Mouse (Mus musculus) hindbrain, postnatal 0 days (tissue): ENCODE results near the gene Hist1h2be. TPM values are rescaled to one million over a fixed set of nuclear protein-coding genes. Genes with fewer than 3 reads are reported as not detected.
"Not testable (repeated sequence)": the region's sequence is repeated elsewhere in the genome, so short reads cannot be mapped to it uniquely, and the experiment has no call there.

Experiments used
- ATAC-seq: fragments of 200-750 bp; cut with Nextera tagmentation; 2 replicates; pipeline ENCODE4 v1.8.0; 2017; ENCODE audit warnings: mild to moderate bottlenecking, moderate TSS enrichment, moderate library complexity
- DNase-seq: peaks from one replicate; pipeline ENCODE4 v3.0.0-alpha.2; 2015; ENCODE audit warnings: low spot score
- H3K27ac ChIP-seq: fragments of 300-500 bp; sonication (generic); 2 replicates; pipeline ENCODE4 v1.5.1; 2014; ENCODE audit warnings: mild to moderate bottlenecking
- H3K27me3 ChIP-seq: fragments of 300-500 bp; sonication (generic); 2 replicates; pipeline ENCODE4 v1.6.1; 2014; ENCODE audit warnings: low read length, mixed read lengths; ENCODE audit not compliant: insufficient read depth
- H3K36me3 ChIP-seq: fragments of 300-500 bp; sonication (generic); 2 replicates; pipeline ENCODE4 v1.6.1; 2014; ENCODE audit warnings: low read length, mixed read lengths; ENCODE audit not compliant: insufficient read depth
- H3K4me1 ChIP-seq: fragments of 300-500 bp; sonication (generic); 2 replicates; pipeline ENCODE4 v1.6.1; 2014; ENCODE audit warnings: antibody characterized with exemption, low read length, mixed read lengths; ENCODE audit not compliant: insufficient read depth
- H3K4me2 ChIP-seq: fragments of 300-500 bp; sonication (generic); 2 replicates; pipeline ENCODE4 v1.6.1; 2014; ENCODE audit warnings: low read depth, mild to moderate bottlenecking, low read length, moderate library complexity, mixed read lengths
- H3K4me3 ChIP-seq: fragments of 300-500 bp; sonication (generic); 2 replicates; pipeline ENCODE4 v1.5.1; 2014; ENCODE audit warnings: low read length
- H3K9ac ChIP-seq: fragments of 300-500 bp; sonication (generic); replicated peaks from 2 replicates; pipeline ENCODE4 v1.6.1; 2014; ENCODE audit warnings: mild to moderate bottlenecking, low read length, moderate library complexity, mixed read lengths
- H3K9me3 ChIP-seq: fragments of 300-500 bp; sonication (generic); 2 replicates; pipeline ENCODE4 v1.6.1; 2016; ENCODE audit warnings: low read length, mixed read lengths
- CTCF ChIP-seq: IDR thresholded peaks from 2 replicates; pipeline ENCODE4 v1.5.1; 2016; ENCODE audit warnings: antibody characterized with exemption, control low read depth, low read depth
- WGBS: fragments of 180-500 bp; shearing (Covaris S2); extraction: QIAGEN DNeasy Blood & Tissue Kit; methylation state at CpG from one replicate; pipeline ENCODE4 v1.1.7; 2014; 5-methylcytosine and 5-hydroxymethylcytosine counted together
- polyA plus RNA-seq: library from polyadenylated mRNA; unstranded; fragments of >200 nt; fragmentation: Nextera tagmentation; extraction: Ambion mirVana; gene quantifications from 2 replicates; pipeline ENCODE4 v1.2.1, GENCODE M21; 2015
- total RNA-seq: library from RNA; depleted of rRNA; stranded (reverse); fragments of >200 nt; gene quantifications from 2 replicates; pipeline ENCODE4 v1.2.3, GENCODE M21; 2014

Gene Hist1h2be
- total and polyA plus RNA-seq, 2 experiments from 2014 or later, result 0.41 to 304 TPM

DNA sequence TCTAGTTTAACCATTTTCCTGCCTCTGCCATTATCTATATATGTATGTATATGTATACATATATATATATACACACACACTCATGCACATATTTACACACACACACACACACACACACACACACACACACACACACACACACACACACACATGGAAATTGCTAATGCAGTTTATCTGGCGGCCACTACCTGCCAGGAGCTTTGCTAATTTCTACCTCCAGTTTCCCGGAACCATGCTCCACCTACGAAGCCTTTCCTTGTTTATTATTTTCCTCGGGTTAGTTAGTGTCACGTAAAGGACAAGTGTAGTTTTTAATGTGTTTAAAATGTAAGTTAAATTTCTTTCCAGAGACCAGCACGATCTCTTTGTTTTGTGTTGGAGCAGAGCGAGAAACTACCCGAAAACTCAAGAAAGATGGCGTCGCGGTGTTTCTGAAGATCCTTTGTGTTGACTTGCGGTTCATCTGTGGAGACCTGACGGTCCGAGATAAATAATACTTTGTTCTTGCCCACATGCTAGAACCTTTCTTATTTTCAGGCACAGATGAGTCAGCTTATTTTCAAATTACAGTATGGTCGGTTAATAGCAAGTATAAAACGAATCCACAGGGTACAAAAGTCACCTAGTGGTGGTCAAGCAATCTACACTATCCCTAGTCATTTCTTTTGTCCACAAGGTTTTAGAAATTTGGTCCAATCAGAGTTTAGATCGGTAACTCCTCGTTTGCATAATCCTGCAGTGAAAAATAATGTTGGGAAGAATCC, 58.0 kb downstream of the Hist1h2be start:
- H3K4me1 ChIP-seq, result no peaks in the 10 kb centered on the region
- TF ChIP-seq CTCF, result peak; percentile 71
- no peaks in the 10 kb centered on the region for H3K27me3 ChIP-seq
- no peaks in the 10 kb centered on the region for H3K9me3 ChIP-seq
- peak overlapping the region; percentile 44 for H3K4me3 ChIP-seq
- 3% methylated on average over 18 of the region's 18 CpGs for WGBS
- peak; percentile 86 for DNase-seq
- peak; percentile 70 for ATAC-seq
- H3K4me2 ChIP-seq, result peak overlapping the region; percentile 86
- peak overlapping the region; percentile 58 for H3K9ac ChIP-seq
- H3K36me3 ChIP-seq, result no peaks in the 10 kb centered on the region
- peak overlapping the region; percentile 95 for H3K27ac ChIP-seq

DNA sequence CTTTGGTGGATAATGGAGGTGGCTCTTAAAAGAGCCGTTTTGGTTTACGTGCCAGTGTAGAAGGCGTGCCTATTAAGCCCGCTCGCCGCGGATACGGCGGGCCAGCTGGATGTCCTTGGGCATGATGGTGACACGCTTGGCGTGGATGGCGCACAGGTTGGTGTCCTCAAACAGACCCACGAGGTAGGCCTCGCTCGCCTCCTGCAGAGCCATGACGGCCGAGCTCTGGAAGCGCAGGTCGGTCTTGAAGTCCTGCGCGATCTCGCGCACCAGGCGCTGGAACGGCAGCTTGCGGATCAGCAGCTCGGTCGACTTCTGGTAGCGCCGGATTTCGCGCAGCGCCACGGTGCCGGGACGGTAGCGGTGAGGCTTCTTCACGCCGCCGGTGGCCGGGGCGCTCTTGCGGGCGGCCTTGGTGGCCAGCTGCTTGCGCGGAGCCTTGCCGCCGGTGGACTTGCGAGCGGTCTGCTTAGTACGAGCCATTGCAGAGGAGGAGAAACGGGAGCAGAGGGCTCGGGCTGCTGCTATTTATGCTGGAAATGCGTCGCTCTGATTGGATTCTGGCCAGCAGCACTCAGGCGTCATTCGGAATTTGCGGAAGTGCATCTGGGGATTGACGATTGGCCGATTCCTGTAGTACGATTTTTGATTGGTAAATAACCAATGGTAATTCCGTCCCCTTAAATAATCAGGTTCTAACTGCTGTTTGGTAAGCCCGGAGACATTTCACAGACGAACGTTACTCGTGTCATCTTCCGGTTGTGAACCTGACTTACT, 58.9 kb downstream of the Hist1h2be start, which contains the start of gene Hist1h3e:
Gene Hist1h3e, minus strand, starts transcription at position 487 of the 777 bp plus-strand sequence.
- H3K4me2 ChIP-seq, result peak within 1 kb of the TSS; percentile 86
- under 1% methylated on average over 33 of the region's 67 CpGs for WGBS
- H3K27ac ChIP-seq, result peak within 1 kb of the TSS; percentile 95
- peak within 1 kb of the TSS; percentile 58 for H3K9ac ChIP-seq
- H3K27me3 ChIP-seq, H3K9me3 ChIP-seq, H3K36me3 ChIP-seq, H3K4me1 ChIP-seq: not testable (repeated sequence)
- H3K4me3 ChIP-seq, result peak within 1 kb of the TSS; percentile 44
- ATAC-seq (peak; percentile 96), DNase-seq (peak; percentile 99)

- H3K4me1 ChIP-seq, H3K27me3 ChIP-seq, H3K36me3 ChIP-seq, ATAC-seq, DNase-seq, H3K9ac ChIP-seq, H3K9me3 ChIP-seq: not testable (repeated sequence)
- Histone ChIP-seq H3K27ac (peak overlapping the region; percentile 95; the same call in 1 of the 2 replicates), H3K4me3 (peak overlapping the region; percentile 44), H3K4me2 (peak overlapping the region; percentile 86; the same call in 1 of the 2 replicates)
- 0% methylated on average over 2 of the region's 5 CpGs for WGBS
These were observed 59.4 kb downstream of the Hist1h2be start for GRCm38 (mm10) chr13:23561531-23561882.

- not testable (repeated sequence) for H3K4me2 ChIP-seq, H3K27ac ChIP-seq
These were observed 60.2 kb downstream of the Hist1h2be start for GRCm38 (mm10) chr13:23560699-23561098.

GRCm38 (mm10) chr13:23556906-23557305, 64.0 kb downstream of the Hist1h2be start:
- TF ChIP-seq CTCF, result no peak
- DNase-seq (no peak), ATAC-seq (no peak)
- H3K4me1 ChIP-seq, result peaks cover 7% of the 10 kb centered on the region
- no peak overlapping the region for H3K9ac ChIP-seq
- no peaks in the 10 kb centered on the region for H3K27me3 ChIP-seq
- H3K36me3 ChIP-seq, result no peaks in the 10 kb centered on the region
- no peak overlapping the region for H3K4me3 ChIP-seq
- H3K27ac ChIP-seq, result no peak overlapping the region
- H3K9me3 ChIP-seq, result no peaks in the 10 kb centered on the region
- WGBS, result 72% methylated on average over 3 of the region's 3 CpGs
- H3K4me2 ChIP-seq, result peak overlapping the region; percentile 81

More at GRCm38 (mm10) chr13:23560699-23561098, 60.2 kb downstream of the Hist1h2be start:
- 10% methylated on average over 2 of the region's 2 CpGs for WGBS
- H3K36me3 ChIP-seq, H3K9me3 ChIP-seq, H3K4me3 ChIP-seq, H3K9ac ChIP-seq, ATAC-seq, DNase-seq, H3K27me3 ChIP-seq, H3K4me1 ChIP-seq: not testable (repeated sequence)

DNA sequence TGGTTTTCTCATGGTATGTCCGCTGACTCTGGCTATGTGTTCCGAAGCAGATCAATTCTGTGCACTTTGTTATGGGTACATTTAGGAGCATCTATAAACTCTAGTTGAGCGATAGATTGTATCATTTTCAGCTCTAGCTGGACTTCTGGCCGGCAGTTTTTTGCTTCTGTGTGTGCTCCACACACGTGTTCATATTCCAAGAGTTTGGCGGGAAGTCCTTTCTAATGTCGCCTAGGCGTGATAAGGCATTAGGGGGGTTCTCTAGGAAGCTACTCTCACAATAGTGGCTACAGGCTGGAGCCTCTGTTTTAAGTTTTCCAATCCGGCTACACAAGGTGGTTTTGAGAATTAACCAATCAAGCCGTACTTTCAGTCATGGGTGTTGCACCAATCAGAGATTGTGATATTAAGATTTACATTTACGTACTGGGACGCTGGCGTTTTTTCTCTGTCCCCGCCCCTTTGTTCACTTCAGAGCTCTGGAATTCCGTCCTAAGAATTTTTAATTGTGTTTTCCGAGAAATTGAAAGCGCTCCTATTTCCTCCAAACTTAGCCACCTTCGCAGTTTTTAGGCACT, 65.0 kb downstream of the Hist1h2be start:
- Histone ChIP-seq H3K9ac (peak overlapping the region; percentile 35), H3K27ac (peak overlapping the region; percentile 76), H3K4me2 (peak overlapping the region; percentile 81), H3K4me1 (peaks cover 7% of the 10 kb centered on the region), H3K9me3 (no peaks in the 10 kb centered on the region), H3K36me3 (no peaks in the 10 kb centered on the region), H3K27me3 (no peaks in the 10 kb centered on the region), H3K4me3 (peak overlapping the region; percentile 47)
- DNase-seq (peak; percentile 94), ATAC-seq (peak; percentile 77)
- WGBS, result under 1% methylated on average over 18 of the region's 18 CpGs
- no peak for TF ChIP-seq CTCF
